Mouse (Mus musculus): ENCODE measurements around the gene Ankrd44. TPM values are rescaled to one million over a fixed set of nuclear protein-coding genes. Genes with fewer than 3 reads are reported as not detected.
A peak's percentile ranks its signal among the peaks of the same experiment; 100 is the strongest.

Gene Ankrd44
- polyA plus RNA-seq, 1 experiment: 17.8 TPM

DNA sequence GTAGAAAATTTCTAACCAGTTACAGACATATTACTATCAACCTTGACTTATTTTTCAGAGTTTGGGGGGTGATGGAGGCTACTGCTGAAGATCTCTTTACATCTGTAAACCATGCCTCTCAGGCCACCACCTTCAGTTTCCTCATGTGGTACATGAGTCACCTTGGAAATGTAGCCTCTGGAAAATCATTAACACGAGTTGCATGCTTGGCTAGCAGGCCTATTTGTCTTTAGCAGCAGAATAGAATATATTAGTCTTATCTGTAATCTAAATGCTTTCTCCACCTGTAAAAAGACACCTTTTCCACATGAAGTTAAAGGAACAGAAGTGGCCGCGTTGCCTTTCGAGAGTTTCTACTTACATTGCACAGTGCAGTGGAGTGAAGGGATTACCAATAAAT is 267.6 kb downstream of the Ankrd44 start:
- WGBS: 47% methylated on average over 4 of the region's 4 CpGs
- Histone ChIP-seq H3K27ac (ENCODE audit: insufficient read depth, low read depth, low read length) (peak overlapping the region; percentile 87), H3K4me3 (ENCODE audit: insufficient read depth, low read depth, low read length) (no peak overlapping the region), H3K36me3 (ENCODE audit: control insufficient read depth, insufficient read depth, low read length) (peaks cover 1% of the 10 kb centered on the region; the same call in 1 of the 2 replicates), H3K4me1 (ENCODE audit: control insufficient read depth, insufficient read depth, low read length) (no peaks in the 10 kb centered on the region; the same call in 1 of the 2 replicates), H3K27me3 (replicated peaks; ENCODE audit: control insufficient read depth, insufficient read depth, low read length) (no peaks in the 10 kb centered on the region)
- peak; percentile 79 for DNase-seq
- TF ChIP-seq POLR2A (IDR thresholded peaks at IDR 0.05; ENCODE audit: low read depth, low read length) (no peak), CTCF (conservative IDR thresholded peaks at IDR 0.05; ENCODE audit: insufficient read depth, insufficient read length, low read depth, low read length) (no peak)

GRCm38 (mm10) chr1:54648237-54648636 is 277.9 kb downstream of the Ankrd44 start:
- H3K4me1 ChIP-seq (ENCODE audit: control insufficient read depth, insufficient read depth, low read length): no peaks in the 10 kb centered on the region; the same call in 1 of the 2 replicates
- no peaks in the 10 kb centered on the region; the same call in 1 of the 2 replicates for H3K36me3 ChIP-seq (ENCODE audit: control insufficient read depth, insufficient read depth, low read length)
- WGBS: 81% methylated on average over 5 of the region's 5 CpGs
- no peak overlapping the region for H3K4me3 ChIP-seq (ENCODE audit: insufficient read depth, low read depth, low read length)
- H3K27ac ChIP-seq (ENCODE audit: insufficient read depth, low read depth, low read length): no peak overlapping the region
- no peak for DNase-seq
- no peak for TF ChIP-seq POLR2A (IDR thresholded peaks at IDR 0.05; ENCODE audit: low read depth, low read length)
- TF ChIP-seq CTCF (conservative IDR thresholded peaks at IDR 0.05; ENCODE audit: insufficient read depth, insufficient read length, low read depth, low read length): no peak
- H3K27me3 ChIP-seq (replicated peaks; ENCODE audit: control insufficient read depth, insufficient read depth, low read length): no peaks in the 10 kb centered on the region

DNA sequence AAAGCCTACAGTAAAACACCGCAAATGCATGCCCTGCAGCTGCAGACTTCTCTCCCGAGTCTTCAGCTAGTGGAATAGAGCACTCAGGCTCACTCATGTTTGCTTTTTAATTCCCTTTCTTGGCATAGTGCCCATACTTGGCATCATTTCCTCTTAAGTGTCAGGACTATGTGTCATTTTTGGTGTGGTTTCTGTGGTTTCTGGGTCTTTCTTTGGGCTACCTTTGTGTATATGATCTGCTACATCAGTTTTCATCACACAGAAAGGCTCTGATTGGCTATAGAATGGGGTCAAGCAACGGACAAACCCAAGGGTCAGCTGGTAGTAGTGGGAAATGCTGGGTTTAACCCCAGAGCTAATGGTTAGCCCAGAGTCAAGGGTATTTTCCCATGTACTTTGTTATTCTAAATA is 278.8 kb downstream of the Ankrd44 start:
- Histone ChIP-seq H3K4me3 (ENCODE audit: insufficient read depth, low read depth, low read length) (no peak overlapping the region), H3K36me3 (ENCODE audit: control insufficient read depth, insufficient read depth, low read length) (no peaks in the 10 kb centered on the region; the same call in 1 of the 2 replicates), H3K27me3 (replicated peaks; ENCODE audit: control insufficient read depth, insufficient read depth, low read length) (no peaks in the 10 kb centered on the region), H3K4me1 (ENCODE audit: control insufficient read depth, insufficient read depth, low read length) (no peaks in the 10 kb centered on the region; the same call in 1 of the 2 replicates), H3K27ac (ENCODE audit: insufficient read depth, low read depth, low read length) (no peak overlapping the region)
- 45% methylated on average over 3 of the region's 3 CpGs for WGBS
- TF ChIP-seq CTCF (conservative IDR thresholded peaks at IDR 0.05; ENCODE audit: insufficient read depth, insufficient read length, low read depth, low read length): no peak
- no peak for TF ChIP-seq POLR2A (IDR thresholded peaks at IDR 0.05; ENCODE audit: low read depth, low read length)
- peak; percentile 28 for DNase-seq

DNA sequence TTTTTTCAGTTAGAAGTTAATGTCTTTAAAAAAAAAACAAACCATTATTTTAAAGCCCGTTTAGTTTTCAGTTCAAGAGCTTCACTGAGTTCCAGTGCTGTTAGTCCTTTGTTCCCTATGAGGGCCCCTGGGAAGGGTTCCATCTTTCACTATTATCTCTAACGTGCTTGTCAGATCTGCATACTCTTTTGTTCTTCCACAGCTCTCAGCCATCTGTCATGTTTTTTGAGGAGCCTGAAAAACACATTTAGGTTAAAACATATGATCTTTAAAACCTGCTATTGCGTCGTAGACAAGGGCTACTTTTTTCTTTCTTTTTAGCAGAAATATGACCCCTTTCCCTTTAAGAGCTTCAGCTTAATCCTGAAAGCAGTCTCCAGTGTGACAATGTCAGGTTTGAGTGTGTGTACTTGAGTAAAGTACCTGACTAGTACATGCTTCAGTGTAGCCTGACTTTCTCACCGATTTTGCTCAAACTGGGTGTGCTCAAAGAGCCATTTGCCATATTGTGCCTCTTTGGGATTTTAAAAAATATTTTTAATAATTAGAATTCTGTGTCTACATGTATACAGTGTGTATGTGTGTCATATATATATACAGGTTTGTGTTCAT is 285.9 kb downstream of the Ankrd44 start:
- Histone ChIP-seq H3K4me1 (ENCODE audit: control insufficient read depth, insufficient read depth, low read length) (no peaks in the 10 kb centered on the region), H3K36me3 (ENCODE audit: control insufficient read depth, insufficient read depth, low read length) (no peaks in the 10 kb centered on the region), H3K27ac (ENCODE audit: insufficient read depth, low read depth, low read length) (no peak overlapping the region), H3K27me3 (replicated peaks; ENCODE audit: control insufficient read depth, insufficient read depth, low read length) (no peaks in the 10 kb centered on the region), H3K4me3 (ENCODE audit: insufficient read depth, low read depth, low read length) (no peak overlapping the region)
- DNase-seq: no peak
- no peak for TF ChIP-seq POLR2A (IDR thresholded peaks at IDR 0.05; ENCODE audit: low read depth, low read length)
- no peak for TF ChIP-seq CTCF (conservative IDR thresholded peaks at IDR 0.05; ENCODE audit: insufficient read depth, insufficient read length, low read depth, low read length)
- WGBS: 54% methylated on average over 5 of the region's 5 CpGs

- 88% methylated on average over 6 of the region's 6 CpGs for WGBS
- H3K27ac ChIP-seq (ENCODE audit: insufficient read depth, low read depth, low read length): no peak overlapping the region
- no peak overlapping the region for H3K4me3 ChIP-seq (ENCODE audit: insufficient read depth, low read depth, low read length)
- no peaks in the 10 kb centered on the region for H3K36me3 ChIP-seq (ENCODE audit: control insufficient read depth, insufficient read depth, low read length)
- H3K4me1 ChIP-seq (ENCODE audit: control insufficient read depth, insufficient read depth, low read length): no peaks in the 10 kb centered on the region
- DNase-seq: no peak
- TF ChIP-seq POLR2A (IDR thresholded peaks at IDR 0.05; ENCODE audit: low read depth, low read length) (no peak), CTCF (conservative IDR thresholded peaks at IDR 0.05; ENCODE audit: insufficient read depth, insufficient read length, low read depth, low read length) (no peak)
- H3K27me3 ChIP-seq (replicated peaks; ENCODE audit: control insufficient read depth, insufficient read depth, low read length): no peaks in the 10 kb centered on the region
Measured at GRCm38 (mm10) chr1:54639506-54640078, 286.6 kb downstream of the Ankrd44 start.

DNA sequence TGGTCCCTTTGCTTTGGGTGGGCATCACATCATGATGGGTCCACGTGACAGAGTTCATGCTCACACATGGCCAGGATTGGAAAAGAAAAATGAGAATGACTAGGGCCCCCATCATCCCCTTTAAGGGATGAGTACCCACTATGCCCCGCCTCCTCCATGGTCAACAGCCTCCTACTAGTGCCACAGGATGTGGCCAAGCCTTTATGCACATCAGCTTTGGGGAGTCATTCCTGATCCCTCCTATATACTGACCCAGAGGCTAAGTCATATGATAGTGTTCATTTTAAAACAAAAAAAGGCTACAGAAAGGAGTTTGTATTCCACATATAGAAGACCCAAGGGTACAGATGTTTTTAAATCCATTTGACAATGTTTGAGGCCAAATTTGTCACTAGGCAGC is 287.1 kb downstream of the Ankrd44 start:
- Histone ChIP-seq H3K4me1 (ENCODE audit: control insufficient read depth, insufficient read depth, low read length) (no peaks in the 10 kb centered on the region), H3K36me3 (ENCODE audit: control insufficient read depth, insufficient read depth, low read length) (no peaks in the 10 kb centered on the region), H3K27ac (ENCODE audit: insufficient read depth, low read depth, low read length) (no peak overlapping the region), H3K4me3 (ENCODE audit: insufficient read depth, low read depth, low read length) (no peak overlapping the region), H3K27me3 (replicated peaks; ENCODE audit: control insufficient read depth, insufficient read depth, low read length) (no peaks in the 10 kb centered on the region)
- 95% methylated on average over 2 of the region's 2 CpGs for WGBS
- DNase-seq: no peak
- no peak for TF ChIP-seq POLR2A (IDR thresholded peaks at IDR 0.05; ENCODE audit: low read depth, low read length)
- TF ChIP-seq CTCF (conservative IDR thresholded peaks at IDR 0.05; ENCODE audit: insufficient read depth, insufficient read length, low read depth, low read length): no peak

GRCm38 (mm10) chr1:54637340-54637739 is 288.8 kb downstream of the Ankrd44 start:
- 91% methylated on average over 2 of the region's 2 CpGs for WGBS
- no peaks in the 10 kb centered on the region for H3K4me1 ChIP-seq (ENCODE audit: control insufficient read depth, insufficient read depth, low read length)
- no peak overlapping the region for H3K27ac ChIP-seq (ENCODE audit: insufficient read depth, low read depth, low read length)
- TF ChIP-seq CTCF (conservative IDR thresholded peaks at IDR 0.05; ENCODE audit: insufficient read depth, insufficient read length, low read depth, low read length) (no peak), POLR2A (IDR thresholded peaks at IDR 0.05; ENCODE audit: low read depth, low read length) (no peak)
- DNase-seq: no peak
- H3K36me3 ChIP-seq (ENCODE audit: control insufficient read depth, insufficient read depth, low read length): no peaks in the 10 kb centered on the region
- H3K27me3 ChIP-seq (replicated peaks; ENCODE audit: control insufficient read depth, insufficient read depth, low read length): no peaks in the 10 kb centered on the region
- H3K4me3 ChIP-seq (ENCODE audit: insufficient read depth, low read depth, low read length): no peak overlapping the region
